Mouse (Mus musculus): ENCODE data around the gene Pde6b. TPM values are rescaled to one million over a fixed set of nuclear protein-coding genes. Genes with fewer than 3 reads are reported as not detected.
A peak's percentile ranks its signal among the peaks of the same experiment; 100 is the strongest.

Gene Pde6b
- total RNA-seq, 2 experiments from 2014 or later = not detected

DNA sequence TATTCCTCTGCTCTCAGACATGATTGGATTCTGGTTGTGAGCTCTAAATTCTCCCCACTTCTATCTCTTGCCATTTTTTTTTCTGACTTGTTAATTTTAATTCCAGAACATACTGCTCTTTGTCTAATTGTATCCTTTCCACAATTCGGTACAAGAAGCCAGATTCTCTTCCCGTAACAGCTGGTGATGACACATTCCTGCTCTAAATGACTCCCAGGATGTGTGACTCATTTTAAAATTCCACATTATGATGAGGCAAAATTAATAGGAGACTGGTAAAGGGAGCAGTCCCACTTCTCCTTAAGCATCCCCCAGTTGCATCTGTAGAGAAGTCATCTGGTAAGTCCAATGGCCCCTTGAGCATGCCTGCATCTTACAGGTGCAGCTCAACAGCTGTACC lies 2.6 kb upstream of the Pde6b start:
- intact Hi-C loops (cut with DNase I) = no loop called here
- DNase-seq = no peak

DNA sequence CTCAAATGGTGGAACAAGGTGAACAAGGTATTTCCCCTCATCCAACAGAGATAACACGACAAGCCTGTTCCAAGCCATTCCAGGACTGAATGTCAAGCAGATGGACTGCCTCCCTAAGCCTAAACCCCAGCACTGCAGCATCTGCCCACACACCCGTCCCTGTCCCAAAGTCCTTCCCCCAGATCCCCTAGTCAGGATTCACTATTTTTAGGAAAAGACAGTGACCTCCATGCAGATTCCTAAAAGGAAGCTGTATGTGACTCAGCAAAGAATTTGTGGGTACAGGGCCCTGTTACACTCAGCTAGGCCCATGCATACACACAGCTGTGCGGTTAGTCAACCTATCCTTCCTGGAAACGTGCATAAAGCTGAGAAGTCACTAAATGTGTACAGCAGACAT lies 1.7 kb upstream of the Pde6b start:
- DNase-seq = no peak
- intact Hi-C loops (cut with DNase I) = no loop called here

DNA sequence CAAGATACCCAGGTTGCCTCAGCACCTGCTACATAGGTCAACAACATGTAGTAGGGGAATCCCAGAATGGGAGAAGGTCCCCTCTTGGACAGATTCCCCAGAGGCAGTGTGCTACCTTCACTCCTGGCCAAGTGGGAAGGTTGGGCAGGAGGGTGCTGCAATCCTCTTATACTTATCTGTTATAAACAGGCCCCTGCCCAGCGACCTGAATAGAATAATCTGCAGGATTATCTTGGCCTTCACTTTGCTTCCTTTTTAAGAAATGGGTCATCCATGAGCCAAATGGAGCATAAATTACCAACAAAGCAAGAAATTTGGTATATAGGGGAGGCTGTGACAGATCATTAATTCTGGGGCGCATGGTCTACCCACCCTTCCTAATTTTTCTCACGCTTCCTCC lies 1.6 kb downstream of the Pde6b start:
- intact Hi-C loops (cut with DNase I) = no loop called here
- no peak for DNase-seq

DNA sequence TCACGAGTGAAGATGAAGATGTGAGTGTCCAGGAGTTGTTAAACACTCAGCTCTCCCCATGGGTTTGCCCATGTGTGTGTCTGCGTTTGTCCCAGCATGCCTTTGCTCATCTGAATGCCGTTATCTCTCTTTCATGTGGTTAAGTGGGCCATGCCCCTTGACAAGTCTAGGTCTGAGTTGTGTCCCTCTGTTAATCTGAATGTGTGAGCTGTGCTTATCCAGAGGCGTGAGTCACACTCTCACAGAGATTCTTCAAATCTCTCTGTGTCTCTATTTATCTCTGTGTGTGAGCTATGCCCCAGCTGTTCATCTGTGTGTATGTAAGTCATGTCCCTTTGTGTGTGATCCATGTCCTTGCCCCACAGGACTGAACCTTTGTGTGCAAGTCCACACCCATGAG lies 15.3 kb downstream of the Pde6b start:
- DNase-seq = no peak
- intact Hi-C loops (cut with DNase I) = no loop called here

DNA sequence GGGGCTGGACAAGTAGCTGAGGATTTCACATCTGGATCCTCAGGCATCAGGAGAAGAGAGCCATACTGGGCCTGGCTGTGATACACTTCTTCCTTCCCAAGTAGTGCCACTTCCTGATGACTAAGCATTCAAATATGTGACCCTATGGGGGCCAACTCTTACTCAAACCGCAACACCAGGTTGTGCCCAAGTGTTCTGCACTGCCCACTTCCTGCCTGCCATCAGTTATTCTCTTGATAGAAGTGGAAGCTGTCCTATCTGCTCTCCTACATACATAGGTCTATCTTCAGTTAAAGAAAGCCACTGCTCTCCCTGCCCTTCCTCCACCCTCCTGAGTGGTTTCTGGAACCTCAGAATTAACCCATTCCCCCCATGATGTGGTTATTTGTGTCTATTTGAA lies 17.3 kb downstream of the Pde6b start:
- intact Hi-C loops (cut with DNase I) = no loop called here
- DNase-seq = no peak

DNA sequence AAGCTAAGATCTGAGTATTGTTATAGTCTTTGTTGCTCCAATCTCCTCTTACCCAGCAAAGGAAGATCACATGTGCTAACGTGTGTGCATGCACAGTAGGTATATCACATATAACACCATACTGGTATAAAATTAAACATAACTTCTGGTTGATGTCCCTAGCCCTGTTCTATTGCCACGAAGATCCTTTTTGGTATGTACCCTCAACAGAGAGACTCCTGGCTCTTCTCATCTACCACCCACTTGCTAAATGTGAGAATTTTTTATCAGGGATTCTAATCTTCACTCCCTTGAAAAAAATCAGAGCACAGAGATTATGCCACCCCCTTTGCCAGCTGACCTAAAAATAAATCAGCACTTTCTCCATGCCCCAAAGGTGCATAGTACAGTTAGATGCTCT lies 18.8 kb downstream of the Pde6b start:
- no peak for DNase-seq
- intact Hi-C loops (cut with DNase I) = no loop called here

DNA sequence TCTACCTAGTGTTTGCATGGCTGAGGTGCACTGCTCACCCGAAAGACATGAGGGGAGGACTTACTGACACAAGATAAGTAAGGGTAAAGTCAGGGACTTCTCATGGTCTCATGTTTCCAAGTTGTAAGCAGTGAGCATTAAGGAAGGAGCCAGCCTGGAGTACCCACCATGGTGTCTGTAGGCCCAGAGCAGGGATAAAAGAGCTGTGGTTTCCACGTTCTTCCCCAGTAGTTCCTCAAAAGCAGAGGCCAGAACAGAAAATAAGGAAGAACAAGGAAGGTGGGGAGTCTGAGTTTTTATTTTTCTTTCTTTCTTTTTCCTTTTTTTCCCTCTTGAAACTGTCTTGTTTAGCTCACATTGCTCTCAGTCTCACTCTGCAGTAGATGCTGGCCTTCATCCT lies 26.5 kb downstream of the Pde6b start:
- no peak for DNase-seq
- intact Hi-C loops (cut with DNase I) = no loop called here

DNA sequence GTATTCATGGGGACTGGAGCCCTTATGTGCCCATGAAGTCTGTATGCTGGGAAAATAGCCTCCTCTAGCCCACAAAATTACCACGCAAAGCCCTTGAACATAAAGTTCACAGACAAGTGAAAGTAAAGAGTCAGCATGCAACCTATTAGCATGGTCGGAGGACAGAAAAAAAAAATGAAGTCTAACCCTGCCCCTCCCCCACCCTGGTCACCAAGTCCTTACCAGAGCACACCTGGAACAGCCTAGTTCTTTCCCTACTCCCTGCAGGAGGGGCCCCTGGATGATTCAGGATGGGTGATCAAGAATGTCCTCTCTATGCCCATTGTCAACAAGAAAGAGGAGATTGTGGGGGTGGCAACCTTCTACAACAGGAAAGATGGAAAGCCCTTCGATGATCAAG lies 34.5 kb downstream of the Pde6b start:
- intact Hi-C loops (cut with DNase I) = no loop called here
- no peak for DNase-seq

DNA sequence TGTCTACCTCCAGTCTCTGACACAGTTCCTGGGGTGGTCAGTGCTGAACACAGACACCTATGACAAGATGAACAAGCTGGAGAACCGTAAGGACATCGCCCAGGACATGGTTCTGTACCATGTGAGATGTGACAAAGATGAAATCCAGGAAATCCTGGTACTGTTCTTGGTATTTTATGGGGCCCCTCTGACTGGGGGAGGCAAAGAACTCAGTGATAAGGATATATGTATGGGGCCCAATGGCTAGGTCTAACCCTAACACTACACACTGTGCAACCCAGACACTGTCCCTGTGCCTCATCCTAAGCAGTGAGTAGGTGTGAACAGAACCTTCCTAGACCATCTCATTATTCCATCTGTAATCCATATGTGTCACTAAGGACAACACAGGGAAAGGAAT lies 35.2 kb downstream of the Pde6b start:
- DNase-seq = no peak
- intact Hi-C loops (cut with DNase I) = no loop called here

DNA sequence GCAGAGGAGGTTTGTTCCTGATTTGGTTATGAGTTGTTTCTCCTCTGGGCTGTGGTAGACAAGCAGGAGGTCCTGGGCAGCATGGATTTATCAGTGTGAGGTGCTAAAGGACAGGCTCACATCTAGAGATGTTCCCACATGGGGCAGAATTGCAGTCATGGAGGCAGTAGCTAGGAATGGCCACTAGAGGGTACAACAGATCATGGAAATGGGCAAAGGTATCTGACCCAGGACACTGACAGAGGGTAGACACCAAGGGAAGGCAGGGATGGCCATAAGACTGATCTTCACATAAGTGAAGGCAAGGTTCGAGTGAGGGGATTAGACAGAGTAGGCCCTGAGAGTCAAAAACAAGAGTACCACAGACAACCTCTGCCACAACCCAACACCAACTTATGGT lies 39.0 kb downstream of the Pde6b start:
- intact Hi-C loops (cut with DNase I) = loop anchor here (1.0 to 5.0 kb wide), 3 partner anchors 150 to 300 kb away; no protein-coding TSS in a partner anchor
- peak; percentile 45 to 48 for DNase-seq

DNA sequence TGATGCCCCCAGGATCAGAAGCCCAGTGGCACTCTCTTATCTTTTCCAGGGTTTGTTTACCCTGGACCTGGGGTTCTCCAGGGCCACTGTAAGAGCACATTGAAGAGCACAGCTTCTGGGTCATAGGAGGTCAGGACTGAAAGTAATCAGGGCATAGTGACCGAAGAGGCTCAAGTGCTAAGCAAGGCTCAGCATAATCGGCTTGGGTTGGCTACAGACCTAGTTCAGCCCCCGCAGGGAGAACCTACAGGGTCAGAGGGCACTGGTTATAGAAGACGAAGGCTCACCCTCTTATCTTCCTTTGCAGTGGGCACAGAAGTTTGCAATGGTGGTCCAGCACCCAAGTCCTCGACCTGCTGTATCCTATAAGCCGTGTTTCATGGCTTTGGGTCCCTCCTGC lies 43.0 kb downstream of the Pde6b start:
- intact Hi-C loops (cut with DNase I) = loop anchor here (10.0 kb wide), 1 partner anchor 526 kb away; the partner anchor contains the start of gene Rpl5
- DNase-seq = no peak

DNA sequence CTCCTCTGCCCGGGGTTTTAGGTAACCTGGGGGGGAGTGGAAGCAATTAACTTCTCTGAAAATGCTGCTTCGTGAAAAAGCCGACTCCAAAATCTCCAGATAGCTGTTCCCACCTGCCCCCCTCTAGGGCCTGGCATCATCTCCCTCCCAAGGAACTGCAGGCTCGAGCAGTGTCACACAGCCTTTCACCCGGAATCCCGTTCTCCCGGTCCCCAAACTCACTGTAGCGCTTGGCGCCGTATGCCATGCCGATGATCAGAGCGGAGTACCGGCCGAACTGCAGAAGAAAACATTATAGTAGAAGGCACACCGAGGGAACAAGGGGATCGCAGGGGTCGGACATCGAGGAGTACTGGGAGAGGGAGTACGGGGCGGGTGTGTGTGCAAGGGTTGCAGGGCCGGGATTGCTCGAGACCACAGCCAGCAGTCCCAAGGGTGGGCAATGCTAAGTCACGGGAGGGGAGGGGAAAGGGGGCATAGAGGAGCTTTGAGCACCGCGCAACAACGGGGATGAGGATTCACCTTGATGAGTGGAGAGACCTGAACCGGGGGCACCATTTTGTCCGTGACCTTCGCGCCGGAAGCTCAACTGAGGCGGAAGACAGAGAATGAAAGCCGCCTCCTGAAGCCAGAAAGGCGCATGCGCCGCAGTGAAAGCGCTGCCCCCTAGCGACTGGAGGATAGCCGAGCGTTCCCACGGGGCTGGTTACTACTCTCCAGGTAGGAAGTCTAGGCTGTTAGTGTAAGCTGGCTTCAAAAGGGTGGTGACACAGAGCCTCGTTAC lies 45.8 kb downstream of the Pde6b start, which contains the start of gene Atp5k:
TSS of gene Atp5k (minus strand) at position 645 of the 784 bp plus-strand sequence.
- peak; percentile 92 to 93 for DNase-seq
- intact Hi-C loops (cut with DNase I) = loop anchor here (2.0 to 10.0 kb wide), 3 partner anchors 27 to 529 kb away; partner anchors contain the start of genes Dr1, Pcgf3 and Rpl5

DNA sequence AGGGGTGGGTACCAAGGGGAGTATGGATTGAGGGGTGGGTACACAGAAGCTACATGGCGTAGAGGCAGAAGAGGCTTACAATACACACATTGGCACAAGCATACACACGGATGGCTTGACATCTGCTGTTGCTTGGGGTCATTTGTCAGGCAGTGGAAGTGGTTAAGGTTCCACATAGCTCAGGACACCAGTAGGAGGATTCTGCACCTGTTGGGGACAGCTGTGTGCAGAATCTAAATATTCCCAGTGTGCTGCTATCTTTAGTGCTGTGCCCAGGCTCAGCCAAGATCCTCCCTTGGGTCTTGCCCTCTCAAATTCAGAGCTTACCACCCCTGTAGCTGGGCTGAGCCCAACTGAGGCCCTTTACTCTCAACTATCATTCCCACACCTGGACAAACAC lies 47.9 kb downstream of the Pde6b start:
- DNase-seq = no peak
- intact Hi-C loops (cut with DNase I) = loop anchor here (10.0 kb wide), 1 partner anchor 531 kb away; the partner anchor contains the start of gene Rpl5

DNA sequence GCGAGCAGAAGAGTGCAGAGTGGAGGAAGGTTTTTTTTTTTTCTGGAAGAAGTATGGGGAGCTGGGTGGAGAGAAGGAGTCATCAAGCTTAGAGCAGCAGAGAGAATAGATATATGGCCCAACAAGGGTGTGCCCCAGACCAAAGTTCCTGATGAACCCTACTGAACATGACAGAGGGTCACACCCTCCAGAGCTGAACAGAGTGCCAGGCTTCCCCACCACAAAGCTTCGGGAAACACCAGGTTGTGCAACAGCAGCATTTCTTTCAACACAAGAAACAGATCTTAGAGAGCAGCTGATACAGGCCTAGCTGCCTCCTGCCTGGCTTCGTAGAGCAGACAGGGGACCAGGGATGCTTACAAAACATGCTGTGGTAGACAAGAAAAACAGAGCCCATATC lies 58.8 kb downstream of the Pde6b start:
- DNase-seq = no peak
- intact Hi-C loops (cut with DNase I) = no loop called here

DNA sequence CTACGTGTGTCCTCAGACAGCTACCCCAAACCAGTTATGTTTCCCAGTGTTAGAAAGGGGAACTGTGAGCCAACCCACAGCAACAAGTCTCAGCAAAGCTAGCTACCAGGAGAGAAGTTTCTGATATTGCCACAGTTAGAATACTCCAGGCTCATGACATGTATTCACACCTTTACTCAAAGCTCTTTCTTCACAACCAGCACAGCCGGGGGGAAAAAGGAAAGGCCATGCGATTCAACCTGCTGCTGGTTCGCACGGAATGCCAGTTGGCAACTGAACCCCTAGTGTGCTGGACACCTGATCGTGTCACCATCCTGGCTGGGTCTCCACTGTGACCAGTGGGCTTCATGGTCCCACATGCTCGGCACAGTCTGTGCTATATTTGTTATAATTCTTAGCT lies 59.7 kb downstream of the Pde6b start:
- no peak for DNase-seq
- intact Hi-C loops (cut with DNase I) = no loop called here

DNA sequence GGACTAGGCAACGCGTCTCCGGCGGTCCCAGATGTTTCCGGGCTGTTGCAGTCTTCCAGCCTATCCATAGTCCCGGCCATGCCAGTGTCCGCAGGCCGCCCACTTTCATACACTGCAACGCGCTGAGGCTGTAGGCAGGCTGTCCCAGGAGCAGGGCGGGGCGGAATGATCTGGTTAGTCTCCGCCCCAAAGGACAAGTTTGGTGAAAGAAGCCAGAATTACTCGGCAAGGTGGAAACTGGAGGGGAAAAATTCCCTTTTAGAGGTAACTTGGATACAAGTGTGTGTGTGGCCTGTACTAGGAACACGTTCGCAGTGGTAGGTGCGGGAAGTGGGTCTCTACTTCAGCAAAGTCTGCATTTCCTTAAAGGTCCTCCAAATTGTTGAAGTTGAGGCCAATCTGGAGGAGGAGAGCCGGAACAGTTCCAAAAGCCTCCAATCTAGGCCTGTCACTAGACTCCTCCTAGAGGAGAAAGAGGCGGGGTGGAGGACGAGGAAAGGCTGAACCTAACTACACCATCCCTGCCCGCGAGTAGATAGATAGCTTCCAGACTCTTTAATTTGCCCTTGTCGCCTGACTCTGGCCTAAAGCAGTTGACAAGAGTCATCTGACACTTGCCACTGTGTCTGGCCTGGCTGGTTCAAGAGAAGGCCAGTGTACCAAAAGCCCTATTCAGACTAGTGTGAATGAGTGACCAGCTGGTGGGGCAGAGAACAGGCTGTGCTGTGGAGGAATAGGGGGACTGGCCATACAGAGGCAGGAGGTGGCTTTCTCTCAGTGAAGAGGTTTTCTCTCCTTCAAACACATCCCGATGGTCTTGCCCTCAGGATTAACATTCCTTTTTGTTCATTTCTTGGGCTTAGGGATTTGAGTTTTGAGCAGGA lies 60.8 kb downstream of the Pde6b start, which contains the start of gene Mfsd7a:
TSS of gene Mfsd7a (minus strand) at position 107 of the 884 bp plus-strand sequence.
- intact Hi-C loops (cut with DNase I) = no loop called here
- DNase-seq = peak; percentile 75 to 80

DNA sequence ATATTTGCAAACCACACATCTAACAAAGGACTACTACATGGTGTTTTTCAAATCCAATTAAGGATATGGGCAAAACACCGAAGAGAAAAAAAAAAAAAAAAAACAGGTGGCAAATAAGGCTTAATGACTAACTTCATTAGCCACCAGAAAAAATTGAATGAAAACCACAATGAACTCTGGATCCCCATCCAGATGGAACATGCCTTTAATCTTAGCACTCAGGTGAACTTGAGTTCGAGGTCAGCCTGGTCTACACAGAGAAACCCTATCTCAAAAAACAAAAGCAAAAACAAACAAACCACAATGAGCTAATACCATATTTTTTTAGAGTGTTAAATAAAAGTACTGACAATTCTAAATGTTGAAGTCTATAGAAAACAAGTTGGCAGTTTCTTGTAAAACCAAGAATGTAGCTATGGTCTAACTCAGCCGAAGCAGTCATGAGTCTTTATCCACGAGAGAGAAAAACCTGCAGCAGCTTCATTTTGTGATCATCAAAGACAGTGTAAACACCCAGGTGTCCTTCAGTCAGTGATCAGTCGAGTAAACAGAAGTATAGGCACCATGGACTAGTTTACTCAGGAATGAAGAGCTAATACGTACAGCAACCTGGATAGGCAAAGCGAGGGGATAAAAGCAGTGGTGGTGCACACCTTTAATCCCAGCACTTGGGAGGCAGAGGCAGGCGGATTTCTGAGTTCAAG lies 62.8 kb downstream of the Pde6b start:
- DNase-seq = no peak
- intact Hi-C loops (cut with DNase I) = no loop called here

DNA sequence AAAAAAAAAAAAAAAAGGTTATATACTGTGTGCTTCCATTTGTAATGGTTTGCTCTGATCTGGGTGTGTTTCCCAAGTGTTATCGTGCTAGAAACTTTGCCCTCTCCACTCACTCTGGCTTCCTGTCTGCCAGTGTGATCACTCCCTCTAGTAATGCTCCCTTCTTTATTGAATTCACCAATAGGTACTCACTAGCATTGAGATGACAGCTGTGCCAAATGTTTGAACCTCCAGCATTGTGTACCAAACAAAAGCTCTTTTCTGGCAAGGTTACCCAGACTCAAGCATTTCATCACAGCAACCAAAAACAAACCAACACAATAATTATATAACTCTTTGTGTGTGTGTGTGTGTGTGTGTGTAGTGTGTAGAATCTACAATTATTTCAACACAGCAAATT lies 63.4 kb downstream of the Pde6b start:
- DNase-seq = no peak
- intact Hi-C loops (cut with DNase I) = no loop called here

DNA sequence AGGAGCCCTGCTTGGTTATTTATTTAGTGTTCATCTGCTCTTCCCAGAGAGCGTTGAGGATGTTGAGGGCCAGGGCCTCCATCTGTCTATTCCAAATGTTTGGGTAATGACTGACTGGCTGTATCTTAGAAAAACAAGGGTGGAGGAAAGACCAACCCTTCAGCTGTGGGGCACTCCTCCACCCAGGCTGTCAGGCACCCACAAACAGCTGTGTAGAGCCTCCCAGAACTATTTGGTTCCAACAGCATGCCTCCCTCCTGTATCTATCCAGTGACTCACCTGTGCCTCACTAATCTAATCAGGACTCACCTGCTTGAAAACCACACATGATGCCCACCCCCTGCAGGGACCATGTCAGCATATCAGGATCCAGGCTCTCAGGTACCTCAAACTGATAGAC lies 64.2 kb downstream of the Pde6b start:
- no peak for DNase-seq
- intact Hi-C loops (cut with DNase I) = no loop called here

DNA sequence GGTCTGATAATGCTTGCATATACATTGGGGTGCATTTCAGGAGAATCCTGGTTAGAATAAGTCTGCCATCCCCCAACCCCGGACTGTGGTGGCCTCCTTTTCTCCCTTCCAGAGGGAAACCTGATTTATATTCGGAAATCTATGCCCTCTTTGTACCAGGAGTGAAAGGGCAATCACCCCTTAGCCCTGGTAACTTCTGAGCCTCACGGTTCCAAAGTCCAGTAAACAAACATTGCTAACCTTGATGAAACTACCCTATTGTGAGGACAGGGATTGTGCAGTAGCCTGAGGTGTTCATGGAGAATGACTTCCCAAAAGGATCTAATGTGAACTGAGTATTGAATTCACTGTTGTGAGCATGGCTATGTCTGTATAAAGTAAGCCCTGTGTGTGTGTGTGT lies 65.9 kb downstream of the Pde6b start:
- intact Hi-C loops (cut with DNase I) = no loop called here
- no peak for DNase-seq

DNA sequence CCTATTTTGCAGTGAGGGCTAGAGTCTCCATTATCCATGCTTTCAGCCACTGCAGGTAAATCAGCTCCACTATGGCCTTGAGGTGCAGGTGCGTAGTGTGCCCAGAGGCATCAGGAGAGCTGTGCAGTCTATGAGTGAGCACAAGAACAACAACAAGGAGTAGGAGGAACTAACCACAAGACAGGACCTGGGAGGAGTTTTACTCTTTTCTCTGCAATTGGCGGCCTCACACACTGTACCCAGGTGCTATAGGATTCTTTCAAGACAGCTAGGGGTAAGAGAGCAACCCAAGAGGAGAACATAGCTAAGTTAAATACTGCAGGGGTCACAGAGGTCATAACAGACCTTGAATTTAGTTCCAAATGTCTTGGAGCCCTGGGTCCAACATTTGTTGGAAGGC lies 70.5 kb downstream of the Pde6b start:
- no peak for DNase-seq
- intact Hi-C loops (cut with DNase I) = no loop called here
